Mouse (Mus musculus): Measurements from ENCODE around the gene Kif28.

Gene Kif28

GRCm38 (mm10) chr1:179645980-179646268, 99.1 kb downstream of the Kif28 start:
- in situ Hi-C loops (cut with MseI, MboI) = loop anchor here (10.0 kb wide), 1 partner anchor 89 kb away; no protein-coding TSS in a partner anchor

All from mouse trophoblast stem cell (cell line).